Mouse (Mus musculus) limb, embryonic 15.5 days (tissue): ENCODE data around the gene Phf13. TPM values are rescaled to one million over a fixed set of nuclear protein-coding genes. Genes with fewer than 3 reads are reported as not detected.

Experiments
- ATAC-seq: fragments of 200-750 bp; cut with Nextera tagmentation; 2 replicates; pipeline ENCODE4 v1.8.0; 2017; ENCODE audit warnings: low read depth, moderate TSS enrichment; ENCODE audit not compliant: insufficient number of reproducible peaks, low FRiP score, low TSS enrichment
- H3K27ac ChIP-seq: fragments of 300-500 bp; sonication (generic); 2 replicates; pipeline ENCODE4 v1.5.1; 2015; ENCODE audit warnings: moderate library complexity, mild to moderate bottlenecking, inconsistent platforms
- H3K27me3 ChIP-seq: fragments of 300-500 bp; sonication (generic); 2 replicates; pipeline ENCODE4 v1.6.1; 2015; ENCODE audit warnings: inconsistent platforms
- H3K36me3 ChIP-seq: fragments of 300-500 bp; sonication (generic); 2 replicates; pipeline ENCODE4 v1.6.1; 2015; ENCODE audit warnings: inconsistent platforms
- H3K4me1 ChIP-seq: fragments of 300-500 bp; sonication (generic); 2 replicates; pipeline ENCODE4 v1.6.1; 2015; ENCODE audit warnings: inconsistent platforms
- H3K4me2 ChIP-seq: fragments of 300-500 bp; sonication (generic); 2 replicates; pipeline ENCODE4 v1.6.1; 2015; ENCODE audit warnings: mild to moderate bottlenecking, inconsistent platforms
- H3K4me3 ChIP-seq: fragments of 300-500 bp; sonication (generic); 2 replicates; pipeline ENCODE4 v1.5.1; 2015; ENCODE audit warnings: mild to moderate bottlenecking, inconsistent platforms
- H3K9ac ChIP-seq: fragments of 300-500 bp; sonication (generic); 2 replicates; pipeline ENCODE4 v1.6.1; 2015; ENCODE audit warnings: inconsistent platforms
- H3K9me3 ChIP-seq: fragments of 300-500 bp; sonication (generic); 2 replicates; pipeline ENCODE4 v1.6.1; 2016; ENCODE audit warnings: inconsistent platforms
- WGBS: fragments of 180-500 bp; shearing (Covaris S2); methylation state at CpG from one replicate; pipeline ENCODE4 v1.1.7; 2015; 5-methylcytosine and 5-hydroxymethylcytosine counted together
- polyA plus RNA-seq: library from polyadenylated mRNA; unstranded; fragments of >200 nt; fragmentation: Nextera tagmentation; extraction: Ambion mirVana; gene quantifications from 2 replicates; pipeline ENCODE4 v1.2.1, GENCODE M21; 2015

Phf13 gene
- polyA plus RNA-seq, 1 experiment from 2014 or later, result 34.2 TPM

DNA sequence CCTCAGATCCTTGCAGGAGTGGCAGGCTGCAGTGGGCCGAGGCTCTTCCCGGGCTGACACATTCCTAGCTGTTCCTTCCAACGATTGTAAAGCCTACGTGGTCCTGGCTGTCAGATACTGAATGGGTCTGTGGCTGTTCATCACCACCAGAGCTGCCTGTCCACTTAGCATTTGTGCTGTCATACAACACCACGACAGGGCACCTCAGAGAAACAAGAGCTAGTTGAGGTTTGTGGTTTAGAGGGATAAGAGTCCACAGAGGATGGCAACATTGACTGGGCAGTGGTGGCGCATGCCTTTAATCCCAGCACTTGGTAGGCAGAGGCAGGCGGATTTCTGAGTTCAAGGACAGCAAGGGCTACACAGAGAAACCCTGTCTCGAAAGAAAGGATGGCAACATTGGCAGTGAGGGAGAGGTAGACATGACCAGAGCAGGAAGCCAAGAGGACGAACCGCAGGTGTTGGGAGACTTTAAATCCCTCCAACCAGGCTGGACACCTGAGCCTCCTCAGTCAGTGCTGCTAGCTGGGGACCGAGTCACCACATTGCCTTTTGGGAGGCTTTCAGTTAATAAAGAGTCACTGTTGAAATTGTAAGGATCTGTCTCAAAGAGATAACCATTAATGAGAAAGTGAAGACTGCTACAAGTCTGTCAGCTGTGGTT lies 36.1 kb downstream of the Phf13 start:
- H3K27ac ChIP-seq, result no peak overlapping the region
- 89% methylated on average over 11 of the region's 11 CpGs for WGBS
- no peaks in the 10 kb centered on the region for H3K27me3 ChIP-seq
- no peaks in the 10 kb centered on the region for H3K4me1 ChIP-seq
- H3K9me3 ChIP-seq, result no peaks in the 10 kb centered on the region
- H3K36me3 ChIP-seq, result peaks cover 69% of the 10 kb centered on the region
- no peak for ATAC-seq
- H3K9ac ChIP-seq, result no peak overlapping the region
- H3K4me3 ChIP-seq, result no peak overlapping the region
- no peak overlapping the region for H3K4me2 ChIP-seq

DNA sequence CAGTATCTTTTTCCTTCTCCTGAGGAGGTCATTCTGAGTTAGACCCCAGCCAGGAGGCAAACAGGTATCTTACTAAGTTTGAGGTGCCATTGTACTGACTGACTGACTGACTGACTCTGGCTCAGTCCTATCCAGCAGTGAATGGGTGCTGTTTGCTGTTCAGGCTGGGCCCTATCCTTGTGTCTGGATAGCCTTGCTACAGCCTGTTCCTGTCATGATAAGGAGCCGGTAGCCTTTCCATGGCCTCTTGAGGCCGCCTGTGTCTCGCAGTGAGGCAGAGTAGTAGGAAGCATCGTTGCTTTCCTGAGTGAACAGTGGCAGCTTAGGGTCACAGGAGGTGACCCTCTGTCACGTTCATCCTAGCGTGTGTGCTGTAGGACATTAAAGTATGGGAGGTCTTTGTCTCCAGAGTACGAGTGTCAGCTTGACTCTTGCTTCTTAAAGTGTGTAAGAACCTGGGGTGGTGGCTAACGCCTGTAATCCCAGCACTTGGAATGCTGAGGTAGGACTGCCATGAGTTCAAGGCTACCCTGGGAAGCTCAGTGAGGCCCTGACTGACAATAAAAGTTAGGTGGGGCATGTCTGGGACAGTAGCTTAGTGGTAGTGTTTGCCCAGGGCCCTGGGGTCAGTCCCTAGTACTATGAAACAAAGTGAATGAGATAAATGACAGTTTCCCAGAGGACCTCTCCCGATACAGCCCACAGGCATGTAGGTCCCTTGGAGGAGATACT lies 38.3 kb downstream of the Phf13 start:
- no peak overlapping the region for H3K4me3 ChIP-seq
- H3K9me3 ChIP-seq, result no peaks in the 10 kb centered on the region
- no peaks in the 10 kb centered on the region for H3K4me1 ChIP-seq
- H3K36me3 ChIP-seq, result peaks cover 70% of the 10 kb centered on the region
- H3K9ac ChIP-seq, result no peak overlapping the region
- H3K27me3 ChIP-seq, result no peaks in the 10 kb centered on the region
- H3K27ac ChIP-seq, result no peak overlapping the region
- ATAC-seq, result no peak
- WGBS, result 88% methylated on average over 9 of the region's 9 CpGs
- H3K4me2 ChIP-seq, result no peak overlapping the region

DNA sequence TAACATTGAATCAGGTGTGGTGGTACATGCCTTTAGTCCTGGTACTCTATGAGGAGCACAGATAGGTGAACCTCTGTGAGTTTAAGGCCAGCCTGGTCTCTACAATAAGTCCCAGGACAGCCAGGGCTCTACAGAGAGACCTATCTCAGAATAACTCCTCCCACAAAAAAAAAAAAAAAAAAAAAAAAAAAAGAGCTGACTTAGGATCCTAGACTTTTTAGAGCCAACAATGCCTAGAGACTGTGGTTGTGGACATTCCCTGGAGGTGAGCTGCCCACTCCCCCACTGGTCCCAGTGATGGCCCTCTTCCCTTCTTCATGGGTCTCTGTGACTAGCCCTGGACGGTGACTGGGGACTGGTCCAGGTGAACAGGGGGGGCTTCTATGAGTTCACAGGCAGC lies 40.3 kb downstream of the Phf13 start:
- Histone ChIP-seq H3K9me3 (no peaks in the 10 kb centered on the region), H3K27me3 (no peaks in the 10 kb centered on the region), H3K4me1 (no peaks in the 10 kb centered on the region), H3K4me3 (no peak overlapping the region), H3K4me2 (no peak overlapping the region), H3K27ac (no peak overlapping the region), H3K36me3 (peaks cover 73% of the 10 kb centered on the region), H3K9ac (no peak overlapping the region)
- WGBS, result 95% methylated on average over 1 of the region's 1 CpGs
- ATAC-seq, result no peak

DNA sequence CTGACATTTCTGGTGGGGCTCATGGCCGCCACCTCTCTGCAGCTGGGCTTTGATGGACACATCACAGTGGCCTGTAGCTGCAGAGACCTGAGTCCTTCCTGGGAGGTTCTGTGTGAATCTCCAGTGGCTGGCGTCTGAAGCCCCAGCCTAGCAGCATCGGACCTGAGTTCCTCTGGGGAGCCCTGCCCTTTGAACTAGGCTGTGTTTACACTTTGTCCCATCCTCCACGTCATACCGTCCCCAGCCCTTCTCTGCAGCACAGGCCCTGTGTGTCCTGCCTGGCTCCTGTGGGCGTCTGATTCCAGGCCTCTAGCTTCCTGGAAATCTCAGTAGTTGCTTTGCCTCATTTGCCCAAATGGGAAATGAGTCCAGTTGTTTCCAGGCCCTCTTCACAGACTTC lies 42.8 kb downstream of the Phf13 start:
- no peaks in the 10 kb centered on the region for H3K9me3 ChIP-seq
- peaks cover 76% of the 10 kb centered on the region for H3K36me3 ChIP-seq
- H3K27me3 ChIP-seq, result no peaks in the 10 kb centered on the region
- no peak for ATAC-seq
- no peak overlapping the region for H3K9ac ChIP-seq
- H3K4me3 ChIP-seq, result no peak overlapping the region
- H3K4me1 ChIP-seq, result 0 out of 2 replicates have a peak, but pooled peaks cover 2% of the 10 kb centered on the region
- H3K27ac ChIP-seq, result no peak overlapping the region
- no peak overlapping the region for H3K4me2 ChIP-seq
- 63% methylated on average over 6 of the region's 6 CpGs for WGBS

DNA sequence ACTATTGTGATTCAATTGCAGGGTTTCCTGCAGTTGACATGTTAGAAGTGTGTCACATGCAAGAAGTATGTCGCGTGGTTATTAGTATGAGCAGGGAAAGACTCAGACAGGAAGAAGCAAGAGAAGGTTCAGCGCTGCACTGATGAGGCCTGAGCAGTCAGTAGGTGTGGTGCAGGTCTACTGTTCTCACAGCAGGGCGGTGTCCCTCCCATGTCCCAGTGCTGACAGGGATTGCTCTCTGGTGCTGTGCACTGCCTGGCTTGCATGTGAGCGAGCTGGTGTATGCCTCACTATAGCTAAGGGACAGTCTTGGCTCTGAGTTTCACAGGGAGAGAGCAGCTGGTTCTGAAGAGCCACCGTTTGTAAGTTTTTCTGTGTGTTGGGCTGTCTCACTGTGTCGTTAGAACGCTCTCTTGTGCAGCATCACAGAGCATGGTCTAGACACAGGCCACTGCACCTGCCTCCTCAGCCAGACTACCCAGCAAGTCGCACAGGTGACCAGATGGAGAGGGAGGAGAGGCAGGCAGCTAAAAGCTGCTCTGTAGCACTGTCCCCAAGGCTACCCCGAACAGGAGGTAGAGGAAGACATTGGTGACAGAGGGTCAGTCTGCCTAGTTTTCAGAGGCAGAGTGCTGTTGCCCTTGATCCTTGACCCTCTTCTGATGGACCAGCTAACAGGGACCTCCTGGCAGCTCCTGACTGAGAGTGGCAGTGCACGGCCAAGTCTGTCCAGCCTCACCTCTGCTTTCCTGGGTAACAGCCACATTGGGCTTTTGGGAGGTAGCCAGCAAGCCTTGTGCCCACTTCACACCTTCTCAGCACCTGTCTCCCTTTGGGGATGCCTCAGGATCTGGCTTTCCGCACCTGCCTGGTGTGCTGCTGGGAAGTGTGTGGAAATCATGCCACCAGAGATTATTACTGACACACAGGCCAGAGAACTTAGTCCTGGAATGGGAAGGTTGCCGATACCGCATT lies 47.3 kb downstream of the Phf13 start:
- peaks cover 41% of the 10 kb centered on the region for H3K36me3 ChIP-seq
- 90% methylated on average over 14 of the region's 14 CpGs for WGBS

DNA sequence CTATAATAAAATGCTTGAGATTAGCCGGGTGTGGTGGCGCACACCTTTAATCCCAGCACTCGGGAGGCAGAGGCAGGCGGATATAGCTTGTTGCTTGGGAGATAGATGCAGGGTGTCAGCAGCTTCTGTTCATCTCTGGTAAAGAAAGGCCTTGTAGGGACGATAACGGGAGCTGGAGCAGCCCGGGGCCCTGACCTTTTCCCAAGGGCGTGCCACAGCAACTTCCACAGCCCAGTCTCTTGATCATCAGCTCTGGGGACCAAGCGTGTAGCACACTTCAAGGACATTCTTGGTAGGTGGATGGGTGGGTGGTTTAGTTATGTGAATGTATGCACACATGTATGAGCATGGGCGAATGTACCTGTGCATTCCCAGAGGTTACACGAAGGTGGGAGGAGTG lies 49.8 kb downstream of the Phf13 start:
- Histone ChIP-seq H3K27ac (no peak overlapping the region), H3K36me3 (peaks cover 16% of the 10 kb centered on the region), H3K4me1 (0 out of 2 replicates have a peak, but pooled peaks cover 2% of the 10 kb centered on the region), H3K27me3 (no peaks in the 10 kb centered on the region), H3K4me2 (no peak overlapping the region), H3K9me3 (no peaks in the 10 kb centered on the region), H3K9ac (no peak overlapping the region), H3K4me3 (no peak overlapping the region)
- ATAC-seq, result no peak
- WGBS, result 92% methylated on average over 11 of the region's 11 CpGs

More for the DNA sequence above, 47.3 kb downstream of the Phf13 start:
- H3K4me2 ChIP-seq, result no peak overlapping the region
- no peaks in the 10 kb centered on the region for H3K9me3 ChIP-seq
- H3K9ac ChIP-seq, result no peak overlapping the region
- H3K27me3 ChIP-seq, result no peaks in the 10 kb centered on the region
- no peak for ATAC-seq
- H3K4me1 ChIP-seq, result 0 out of 2 replicates have a peak, but pooled peaks cover 2% of the 10 kb centered on the region
- H3K4me3 ChIP-seq, result no peak overlapping the region
- no peak overlapping the region for H3K27ac ChIP-seq

Other genes starting within 250 kb of the Phf13 start
- 65.7 and 66.4 TPM in 2 replicates for gene Camta1, start 134.4 kb downstream of the Phf13 start, polyA plus RNA-seq
- 58.3 and 61.6 TPM in 2 replicates for gene Dnajc11, start 62.6 kb downstream of the Phf13 start, polyA plus RNA-seq
- gene Thap3, start 7.3 kb downstream of the Phf13 start, polyA plus RNA-seq, result 45.6 and 50.9 TPM in 2 replicates
- gene Klhl21, start 12.5 kb upstream of the Phf13 start, polyA plus RNA-seq, result 16.2 and 19.7 TPM in 2 replicates
- 17.2 and 19.5 TPM in 2 replicates for gene Zbtb48, start 31.4 kb upstream of the Phf13 start, polyA plus RNA-seq
- 0.81 and 1.7 TPM in 2 replicates for gene Tas1r1, start 42.3 kb upstream of the Phf13 start, polyA plus RNA-seq
- 27.0 and 30.3 TPM in 2 replicates for gene Nol9, start 43.1 kb upstream of the Phf13 start, polyA plus RNA-seq
- 17.1 and 18.5 TPM in 2 replicates for gene Plekhg5, start 76.2 kb upstream of the Phf13 start, polyA plus RNA-seq
- 1.1 and 1.2 TPM in 2 replicates for gene Tnfrsf25, start 119.7 kb upstream of the Phf13 start, polyA plus RNA-seq
- gene Espn, start 156.1 kb upstream of the Phf13 start, polyA plus RNA-seq, result 1.9 and 2.2 TPM in 2 replicates
- 0.12 and 0.14 TPM in 2 replicates for gene Hes2, start 162.6 kb upstream of the Phf13 start, polyA plus RNA-seq
- 52.6 and 57.3 TPM in 2 replicates for gene Acot7, start 181.9 kb upstream of the Phf13 start, polyA plus RNA-seq